Comparison of ENCODE assay signal across 12 mouse cellular contexts in the genomic region with DNA sequence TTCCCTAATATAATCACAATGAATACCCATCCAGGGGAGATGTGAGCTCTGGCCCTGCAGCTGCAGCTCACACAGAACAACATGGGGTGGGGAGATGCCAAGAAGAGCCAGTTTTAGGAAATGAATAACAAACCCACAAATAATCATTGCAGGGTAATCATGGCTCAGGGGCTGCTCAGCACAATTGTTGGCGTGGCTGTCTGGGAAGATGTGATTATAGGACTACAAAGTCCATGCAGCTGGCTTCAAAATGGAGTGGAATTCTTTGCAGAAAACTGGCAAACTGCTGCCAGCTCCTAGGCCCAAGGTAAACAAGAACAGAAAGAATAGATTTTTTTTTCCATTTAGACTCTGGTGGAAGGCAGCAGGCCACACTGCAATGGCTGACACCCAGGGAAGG.
DNase-seq lines count a peak whose midpoint lies in the region; ATAC-seq and TF ChIP-seq lines count a peak whose summit lies in the region.
"Had no signal": no experiment of that assay in that cellular context is flagged by ENCODE, and none has a peak within 500 bp of the region (broad histone marks: within the 10 kb centered on the region; RNA-seq: fewer than 3 reads in every experiment).

No protein-coding gene starts in this region.

- 39% methylated on average over 1 of the region's 1 CpGs for WGBS in kidney, adult 2 months
- 84% methylated on average over 1 of the region's 1 CpGs for WGBS in kidney, embryonic 15.5 days
- WGBS in forebrain, embryonic 15.5 days: 17% methylated on average over 1 of the region's 1 CpGs
- 14% methylated on average over 1 of the region's 1 CpGs for WGBS in olfactory bulb, adult 2 months

- no peak overlapping the region for H3K9ac ChIP-seq in kidney, embryonic 15.5 days
- H3K9ac ChIP-seq in forebrain, embryonic 15.5 days (replicated peaks): no peak overlapping the region
- H3K9ac ChIP-seq: intestine, embryonic 15.5 days; neural tube, embryonic 12.5 days had no signal

- peak; percentile 54 for DNase-seq in kidney, adult 2 months
- DNase-seq in right cerebral cortex, postnatal 10 days (ENCODE audit: low spot score in 2 of 2): peak; percentile 36 to 50
- no peak for DNase-seq in right cerebral cortex, adult 18-20 months
- DNase-seq in gastrocnemius, postnatal 25 days: no peak

- H3K4me1 ChIP-seq in kidney, adult 2 months (ENCODE audit: control insufficient read depth, insufficient read depth, low read length): 0 out of 2 replicates have a peak, but pooled peaks cover 2% of the 10 kb centered on the region
- H3K4me1 ChIP-seq in kidney, embryonic 15.5 days: no peaks in the 10 kb centered on the region
- peaks cover 8% of the 10 kb centered on the region; the same call in 1 of the 2 replicates for H3K4me1 ChIP-seq in forebrain, embryonic 15.5 days
- peaks cover 5% of the 10 kb centered on the region for H3K4me1 ChIP-seq in olfactory bulb, adult 2 months (ENCODE audit: control insufficient read depth, insufficient read depth, low read length)
- H3K4me1 ChIP-seq: intestine, embryonic 15.5 days; neural tube, embryonic 12.5 days had no signal

- no peaks in the 10 kb centered on the region for H3K9me3 ChIP-seq in kidney, embryonic 15.5 days (replicated peaks)
- no peaks in the 10 kb centered on the region for H3K9me3 ChIP-seq in forebrain, embryonic 15.5 days
- H3K9me3 ChIP-seq: intestine, embryonic 15.5 days; neural tube, embryonic 12.5 days had no signal

- H3K27me3 ChIP-seq in kidney, adult 2 months (replicated peaks; ENCODE audit: control insufficient read depth, insufficient read depth, low read length): no peaks in the 10 kb centered on the region
- no peaks in the 10 kb centered on the region for H3K27me3 ChIP-seq in kidney, embryonic 15.5 days
- no peaks in the 10 kb centered on the region for H3K27me3 ChIP-seq in forebrain, embryonic 15.5 days
- H3K27me3 ChIP-seq: intestine, embryonic 15.5 days; neural tube, embryonic 12.5 days had no signal

- H3K27ac ChIP-seq in kidney, adult 2 months (ENCODE audit: insufficient read depth, low read depth, low read length): no peak overlapping the region
- H3K27ac ChIP-seq in kidney, embryonic 15.5 days: no peak overlapping the region
- peak overlapping the region; percentile 46; the same call in 1 of the 2 replicates for H3K27ac ChIP-seq in forebrain, embryonic 15.5 days (replicated peaks)
- H3K27ac ChIP-seq in olfactory bulb, adult 2 months (ENCODE audit: insufficient read depth, low read depth, low read length): peak overlapping the region; percentile 92
- H3K27ac ChIP-seq: intestine, embryonic 15.5 days; macrophage; neural tube, embryonic 12.5 days had no signal

- TF ChIP-seq CTCF in kidney, adult 2 months (conservative IDR thresholded peaks at IDR 0.05; ENCODE audit: insufficient read depth, insufficient read length, low read depth, low read length): no peak
- TF ChIP-seq CTCF in olfactory bulb, adult 2 months (IDR thresholded peaks at IDR 0.05; ENCODE audit: insufficient read depth, low read depth, low read length): no peak

- H3K4me3 ChIP-seq in kidney, adult 2 months (ENCODE audit: insufficient read depth, low read depth, low read length): no peak overlapping the region
- no peak overlapping the region for H3K4me3 ChIP-seq in kidney, embryonic 15.5 days (replicated peaks)
- no peak overlapping the region for H3K4me3 ChIP-seq in forebrain, embryonic 15.5 days
- no peak overlapping the region for H3K4me3 ChIP-seq in olfactory bulb, adult 2 months (ENCODE audit: insufficient read depth, low read depth, low read length)
- H3K4me3 ChIP-seq: intestine, embryonic 15.5 days; neural tube, embryonic 12.5 days had no signal

- no peaks in the 10 kb centered on the region for H3K36me3 ChIP-seq in kidney, adult 2 months (ENCODE audit: control insufficient read depth, insufficient read depth, low read length)
- no peaks in the 10 kb centered on the region for H3K36me3 ChIP-seq in kidney, embryonic 15.5 days
- H3K36me3 ChIP-seq in forebrain, embryonic 15.5 days: no peaks in the 10 kb centered on the region
- H3K36me3 ChIP-seq: intestine, embryonic 15.5 days; neural tube, embryonic 12.5 days had no signal

- H3K4me2 ChIP-seq in kidney, embryonic 15.5 days: no peak overlapping the region
- no peak overlapping the region for H3K4me2 ChIP-seq in forebrain, embryonic 15.5 days (replicated peaks)
- H3K4me2 ChIP-seq: intestine, embryonic 15.5 days; liver, embryonic 11.5 days; neural tube, embryonic 12.5 days had no signal

- no peak for ATAC-seq in kidney, embryonic 15.5 days (replicated peaks; ENCODE audit: low FRiP score)
- peak; percentile 89 for ATAC-seq in forebrain, embryonic 15.5 days (replicated peaks)
- no peak for ATAC-seq in cerebellum, adult (ENCODE audit: insufficient number of reproducible peaks, low FRiP score, low TSS enrichment)
- ATAC-seq: intestine, embryonic 15.5 days had no signal

- no peak for TF ChIP-seq POLR2A in kidney, adult 2 months (IDR thresholded peaks at IDR 0.05; ENCODE audit: low read depth, low read length)
- TF ChIP-seq POLR2A in olfactory bulb, adult 2 months (IDR thresholded peaks at IDR 0.05; ENCODE audit: insufficient read depth, low read depth, low read length): no peak

Comparison
In these comparisons a context has a peak if more than half of its experiments do, and no peak if none do; other contexts are left out.
1. DNase-seq: peak in kidney, adult 2 months (single experiment) and right cerebral cortex, postnatal 10 days (2 of 2); none in right cerebral cortex, adult 18-20 months (single experiment) and gastrocnemius, postnatal 25 days (single experiment).
2. H3K27ac ChIP-seq: peak in forebrain, embryonic 15.5 days (single experiment) and olfactory bulb, adult 2 months (single experiment); none in kidney, adult 2 months (single experiment) and kidney, embryonic 15.5 days (single experiment).